Mouse (Mus musculus) mature B cell (primary cell): ENCODE measurements around the gene Vmn2r124.
"Not testable (repeated sequence)": the region's sequence is repeated elsewhere in the genome, so short reads cannot be mapped to it uniquely, and the experiment has no call there.

Experiments
- in situ Hi-C: fragments of 300-500 bp; cut with MboI; formaldehyde crosslinking; loops from 2 replicates; pipeline ENCODE4 v1.14.3; 2019

Vmn2r124 gene

DNA sequence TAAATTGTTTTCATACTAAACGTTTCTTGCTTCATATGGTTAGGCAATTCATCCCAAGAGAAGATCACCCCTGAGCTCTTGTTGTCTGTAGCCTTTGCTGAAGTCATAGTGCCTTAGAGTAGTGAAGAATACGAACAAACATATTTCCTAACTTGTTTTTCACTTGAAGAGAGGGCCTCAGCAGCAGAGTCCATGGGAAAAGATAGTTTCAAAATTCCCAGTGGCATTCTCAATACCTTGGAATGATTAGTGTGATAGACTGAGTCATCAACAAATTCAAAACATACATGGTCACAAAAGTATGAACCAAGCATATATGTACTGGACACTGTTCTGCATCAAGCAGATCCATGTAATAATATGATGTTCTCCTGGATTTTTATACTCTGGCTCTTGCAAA, at the start of gene Vmn2r124:
Vmn2r124 (plus strand) TSS at position 301 of the 400 bp plus-strand sequence.
- in situ Hi-C loops: no loop called here

DNA sequence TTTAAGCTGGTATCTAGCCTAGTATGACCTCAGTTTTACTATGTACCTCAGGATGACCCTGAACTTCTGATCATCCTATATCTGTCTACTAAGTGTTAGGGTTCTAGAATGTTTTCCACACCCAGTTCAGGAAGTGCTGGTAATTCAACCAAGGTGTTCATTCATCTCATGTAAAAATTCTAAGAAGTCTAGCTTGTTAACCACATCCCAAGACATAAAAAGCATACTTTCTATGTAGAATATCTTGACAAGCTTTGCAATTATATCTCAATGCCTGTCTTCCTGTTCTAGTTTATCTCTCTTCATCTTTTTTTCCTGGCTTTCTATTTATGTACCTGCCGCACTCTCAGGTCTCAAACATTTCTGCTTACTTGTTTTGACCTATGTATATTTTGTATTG, 44.5 kb upstream of the Vmn2r124 start:
- in situ Hi-C loops: no loop called here

- in situ Hi-C loops: no loop called here
These were observed 27.8 kb upstream of the Vmn2r124 start, which contains the start of gene Fpr-rs4 for GRCm38 (mm10) chr17:18021433-18021832. Gene Fpr-rs4 (plus strand): TSS chr17:18021733.

- in situ Hi-C loops: not testable (repeated sequence)
These were observed 35.5 kb downstream of the Vmn2r124 start, which contains the start of gene Vmn2r91 for GRCm38 (mm10) chr17:18084716-18085115. Gene Vmn2r91 (plus strand): TSS chr17:18085016.

GRCm38 (mm10) chr17:18095626-18096025, 46.4 kb downstream of the Vmn2r124 start:
- in situ Hi-C loops: not testable (repeated sequence)

DNA sequence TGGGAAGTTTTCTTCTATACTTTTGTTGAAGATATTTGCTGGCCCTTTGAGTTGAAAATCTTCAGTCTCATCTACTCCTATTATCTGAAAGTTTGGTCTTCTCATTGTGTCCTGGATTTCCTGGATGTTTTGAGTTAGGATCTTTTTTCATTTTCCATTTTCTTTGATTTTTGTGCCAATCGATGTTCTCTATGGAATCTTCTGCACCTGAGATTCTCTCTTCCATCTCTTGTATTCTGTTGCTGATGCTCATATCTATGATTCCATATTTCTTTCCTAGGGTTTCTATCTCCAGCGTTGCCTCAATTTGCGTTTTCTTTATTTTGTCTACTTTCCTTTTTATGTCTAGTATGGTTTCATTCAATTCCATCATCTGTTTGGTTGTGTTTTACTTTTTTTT, 53.0 kb downstream of the Vmn2r124 start:
- in situ Hi-C loops: not testable (repeated sequence)
